Mouse (Mus musculus): Measurements from ENCODE around the gene Fam124b. TPM values are rescaled to one million over a fixed set of nuclear protein-coding genes. Genes with fewer than 3 reads are reported as not detected.

Fam124b gene
- total and polyA plus RNA-seq, 3 experiments, result 0.27 TPM; not detected in 2

GRCm38 (mm10) chr1:80230612-80231011, 12.3 kb upstream of the Fam124b start:
- ATAC-seq (ENCODE audit: extremely low read depth, insufficient number of reproducible peaks, low FRiP score, poor library complexity, severe bottlenecking) (no peak), DNase-seq (ENCODE audit: low spot score) (no peak)
- TF ChIP-seq TAL1 (conservative IDR thresholded peaks at IDR 0.05; ENCODE audit: low read depth, low read length), result no peak
- Histone ChIP-seq H3K4me3 (ENCODE audit: low read depth, low read length) (no peak overlapping the region), H3K9me3 (replicated peaks) (no peaks in the 10 kb centered on the region), H3K4me1 (ENCODE audit: insufficient read depth, low read depth, low read length) (no peaks in the 10 kb centered on the region), H3K27me3 (ENCODE audit: insufficient read depth, low read length) (no peaks in the 10 kb centered on the region), H3K36me3 (replicated peaks) (no peaks in the 10 kb centered on the region)

- no peaks in the 10 kb centered on the region for H3K9me3 ChIP-seq (replicated peaks)
- no peaks in the 10 kb centered on the region for H3K4me1 ChIP-seq (ENCODE audit: insufficient read depth, low read depth, low read length)
- no peak for ATAC-seq (ENCODE audit: extremely low read depth, insufficient number of reproducible peaks, low FRiP score, poor library complexity, severe bottlenecking)
- TF ChIP-seq CTCF (IDR thresholded peaks at IDR 0.05; ENCODE audit: low read depth, low read length) (no peak), GATA2 (IDR thresholded peaks at IDR 0.05; ENCODE audit: borderline replicate concordance, low read depth, low read length) (no peak), TAL1 (conservative IDR thresholded peaks at IDR 0.05; ENCODE audit: low read depth, low read length) (no peak), GATA1 (IDR thresholded peaks at IDR 0.05; ENCODE audit: borderline replicate concordance, low read length) (no peak), POLR2AphosphoS5 (IDR thresholded peaks at IDR 0.05; ENCODE audit: insufficient replicate concordance, low read depth, low read length) (no peak)
- DNase-seq (ENCODE audit: low spot score), result no peak
- H3K27me3 ChIP-seq (ENCODE audit: insufficient read depth, low read length), result no peaks in the 10 kb centered on the region
- no peaks in the 10 kb centered on the region for H3K36me3 ChIP-seq (replicated peaks)
- H3K4me3 ChIP-seq (ENCODE audit: low read depth, low read length), result no peak overlapping the region
Observed at GRCm38 (mm10) chr1:80224839-80225412, 6.7 kb upstream of the Fam124b start.

- DNase-seq (ENCODE audit: low spot score) (no peak), ATAC-seq (ENCODE audit: extremely low read depth, insufficient number of reproducible peaks, low FRiP score, poor library complexity, severe bottlenecking) (no peak)
- H3K36me3 ChIP-seq (replicated peaks), result no peaks in the 10 kb centered on the region
- H3K9me3 ChIP-seq (replicated peaks), result no peaks in the 10 kb centered on the region
- no peaks in the 10 kb centered on the region for H3K4me1 ChIP-seq (ENCODE audit: insufficient read depth, low read depth, low read length)
- no peaks in the 10 kb centered on the region for H3K27me3 ChIP-seq (ENCODE audit: insufficient read depth, low read length)
- TF ChIP-seq POLR2AphosphoS5 (IDR thresholded peaks at IDR 0.05; ENCODE audit: insufficient replicate concordance, low read depth, low read length), result no peak
- no peak for TF ChIP-seq CTCF (IDR thresholded peaks at IDR 0.05; ENCODE audit: low read depth, low read length)
- TF ChIP-seq GATA2 (IDR thresholded peaks at IDR 0.05; ENCODE audit: borderline replicate concordance, low read depth, low read length), result no peak
- TF ChIP-seq TAL1 (conservative IDR thresholded peaks at IDR 0.05; ENCODE audit: low read depth, low read length), result no peak
- TF ChIP-seq GATA1 (IDR thresholded peaks at IDR 0.05; ENCODE audit: borderline replicate concordance, low read length), result no peak
- no peak overlapping the region for H3K4me3 ChIP-seq (ENCODE audit: low read depth, low read length)
Observed at GRCm38 (mm10) chr1:80221151-80221550, 2.9 kb upstream of the Fam124b start.

GRCm38 (mm10) chr1:80213826-80214225, 4.4 kb downstream of the Fam124b start:
- no peak for DNase-seq (ENCODE audit: low spot score)

DNA sequence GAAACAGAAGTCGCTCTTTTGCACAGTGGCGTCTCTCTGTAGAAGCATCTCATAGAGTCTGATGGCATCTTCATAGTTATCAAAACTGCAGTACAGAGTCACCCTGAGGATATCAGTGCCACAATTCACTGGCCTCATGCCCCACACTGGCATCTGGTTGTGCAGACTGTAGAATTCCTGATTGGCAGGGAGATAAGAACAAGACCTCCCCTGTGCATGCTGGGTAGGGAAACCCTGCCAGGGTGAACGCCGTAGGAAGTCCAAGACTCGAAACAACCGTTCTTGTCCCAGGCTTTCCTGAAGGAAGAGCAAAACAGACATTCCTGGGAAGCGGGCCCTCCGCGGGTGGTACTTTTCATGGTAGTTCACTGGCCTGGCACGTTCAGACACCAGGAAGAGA, 5.1 kb downstream of the Fam124b start:
- no peaks in the 10 kb centered on the region for H3K36me3 ChIP-seq (replicated peaks)
- no peaks in the 10 kb centered on the region for H3K9me3 ChIP-seq (replicated peaks)
- H3K27me3 ChIP-seq (ENCODE audit: insufficient read depth, low read length), result 0 out of 2 replicates have a peak, but pooled peaks cover 3% of the 10 kb centered on the region
- TF ChIP-seq CTCF (IDR thresholded peaks at IDR 0.05; ENCODE audit: low read depth, low read length), result no peak
- no peak for TF ChIP-seq GATA2 (IDR thresholded peaks at IDR 0.05; ENCODE audit: borderline replicate concordance, low read depth, low read length)
- TF ChIP-seq GATA1 (IDR thresholded peaks at IDR 0.05; ENCODE audit: borderline replicate concordance, low read length), result no peak
- TF ChIP-seq POLR2AphosphoS5 (IDR thresholded peaks at IDR 0.05; ENCODE audit: insufficient replicate concordance, low read depth, low read length), result no peak
- TF ChIP-seq TAL1 (conservative IDR thresholded peaks at IDR 0.05; ENCODE audit: low read depth, low read length), result no peak
- no peaks in the 10 kb centered on the region for H3K4me1 ChIP-seq (ENCODE audit: insufficient read depth, low read depth, low read length)
- H3K4me3 ChIP-seq (ENCODE audit: low read depth, low read length), result no peak overlapping the region
- ATAC-seq (ENCODE audit: extremely low read depth, insufficient number of reproducible peaks, low FRiP score, poor library complexity, severe bottlenecking) (no peak), DNase-seq (ENCODE audit: low spot score) (no peak)

More at GRCm38 (mm10) chr1:80213826-80214225, 4.4 kb downstream of the Fam124b start:
- TF ChIP-seq POLR2AphosphoS5 (IDR thresholded peaks at IDR 0.05; ENCODE audit: insufficient replicate concordance, low read depth, low read length) (no peak), TAL1 (conservative IDR thresholded peaks at IDR 0.05; ENCODE audit: low read depth, low read length) (no peak), CTCF (IDR thresholded peaks at IDR 0.05; ENCODE audit: low read depth, low read length) (no peak), GATA2 (IDR thresholded peaks at IDR 0.05; ENCODE audit: borderline replicate concordance, low read depth, low read length) (no peak), GATA1 (IDR thresholded peaks at IDR 0.05; ENCODE audit: borderline replicate concordance, low read length) (no peak)
- Histone ChIP-seq H3K9me3 (replicated peaks) (no peaks in the 10 kb centered on the region), H3K4me3 (ENCODE audit: low read depth, low read length) (no peak overlapping the region), H3K4me1 (ENCODE audit: insufficient read depth, low read depth, low read length) (no peaks in the 10 kb centered on the region), H3K36me3 (replicated peaks) (no peaks in the 10 kb centered on the region), H3K27me3 (ENCODE audit: insufficient read depth, low read length) (0 out of 2 replicates have a peak, but pooled peaks cover 3% of the 10 kb centered on the region)
- no peak for ATAC-seq (ENCODE audit: extremely low read depth, insufficient number of reproducible peaks, low FRiP score, poor library complexity, severe bottlenecking)

DNA sequence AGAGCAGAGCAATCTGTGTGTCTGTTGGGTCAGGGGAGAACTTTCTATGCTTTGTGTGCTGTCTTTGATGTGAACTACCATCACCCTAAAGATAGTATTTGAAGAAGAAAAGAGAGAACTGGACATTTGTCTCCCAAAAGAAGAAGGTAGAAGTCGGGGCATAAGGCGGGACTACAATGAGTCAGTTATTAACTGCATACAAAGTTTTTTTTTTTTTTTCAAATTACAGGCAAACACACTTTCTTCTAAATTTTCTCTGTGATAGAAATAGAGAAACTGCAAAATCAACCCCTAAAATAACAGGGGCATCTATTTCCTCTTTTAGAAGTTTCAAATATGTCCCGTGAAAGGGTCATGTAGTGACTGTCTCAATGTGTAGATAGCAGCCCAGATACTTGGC, 16.0 kb downstream of the Fam124b start:
- TF ChIP-seq CTCF (IDR thresholded peaks at IDR 0.05; ENCODE audit: low read depth, low read length), result no peak
- no peak for TF ChIP-seq TAL1 (conservative IDR thresholded peaks at IDR 0.05; ENCODE audit: low read depth, low read length)
- TF ChIP-seq POLR2AphosphoS5 (IDR thresholded peaks at IDR 0.05; ENCODE audit: insufficient replicate concordance, low read depth, low read length), result no peak
- no peak for TF ChIP-seq GATA1 (IDR thresholded peaks at IDR 0.05; ENCODE audit: borderline replicate concordance, low read length)
- TF ChIP-seq GATA2 (IDR thresholded peaks at IDR 0.05; ENCODE audit: borderline replicate concordance, low read depth, low read length), result no peak
- ATAC-seq (ENCODE audit: extremely low read depth, insufficient number of reproducible peaks, low FRiP score, poor library complexity, severe bottlenecking), result no peak
- no peak overlapping the region for H3K4me3 ChIP-seq (ENCODE audit: low read depth, low read length)
- H3K27me3 ChIP-seq (ENCODE audit: insufficient read depth, low read length), result no peaks in the 10 kb centered on the region
- no peak for DNase-seq (ENCODE audit: low spot score)
- no peaks in the 10 kb centered on the region for H3K9me3 ChIP-seq (replicated peaks)
- H3K36me3 ChIP-seq (replicated peaks), result no peaks in the 10 kb centered on the region
- no peaks in the 10 kb centered on the region for H3K4me1 ChIP-seq (ENCODE audit: insufficient read depth, low read depth, low read length)
